Comparison of ENCODE assay signal across 8 mouse cellular contexts in genomic region chr10:79857452-79857811, GRCm38 (mm10). TPM values are rescaled to one million over a fixed set of nuclear protein-coding genes. Genes with fewer than 3 reads are reported as not detected.
DNase-seq lines count a peak whose midpoint lies in the region; ATAC-seq lines count a peak whose summit lies in the region.

No protein-coding gene starts in this region.

- H3K9ac ChIP-seq in forebrain, embryonic 11.5 days (ENCODE audit: low read length) = no peak overlapping the region; the same call in 1 of the 2 replicates
- peak overlapping the region; percentile 98 for H3K9ac ChIP-seq in midbrain, embryonic 12.5 days (replicated peaks)

- H3K36me3 ChIP-seq in forebrain, embryonic 11.5 days (ENCODE audit: control insufficient read depth, insufficient read depth, low read length) = peaks cover 27% of the 10 kb centered on the region
- H3K36me3 ChIP-seq in limb, embryonic 10.5 days = peaks cover 67% of the 10 kb centered on the region
- H3K36me3 ChIP-seq in midbrain, embryonic 12.5 days = peaks cover 57% of the 10 kb centered on the region

- intact Hi-C loops in left cerebral cortex, postnatal 25 days (cut with DNase I) = no loop called here
- intact Hi-C loops in heart, postnatal 36 days (cut with DNase I) = no loop called here

- H3K9me3 ChIP-seq in forebrain, embryonic 11.5 days (ENCODE audit: control insufficient read depth, low read length) = no peaks in the 10 kb centered on the region
- H3K9me3 ChIP-seq in limb, embryonic 10.5 days (replicated peaks) = no peaks in the 10 kb centered on the region
- no peaks in the 10 kb centered on the region for H3K9me3 ChIP-seq in midbrain, embryonic 12.5 days

- peak; percentile 59 to 68 for DNase-seq in left cerebral cortex, postnatal 25 days (ENCODE audit: low spot score in 2 of 2)
- DNase-seq in left cerebral cortex, adult 8-10 months (ENCODE audit: low spot score in 2 of 2) = no peak
- peak; percentile 60 for DNase-seq in T-cell, adult 2 months (ENCODE audit: low spot score)
- DNase-seq in forebrain, embryonic 11.5 days (ENCODE audit: low spot score) = no peak
- peak; percentile 71 to 74 for DNase-seq in heart, postnatal 36 days
- DNase-seq in limb, embryonic 10.5 days (ENCODE audit: low spot score) = no peak
- no peak for DNase-seq in frontal cortex, adult 2 months (ENCODE audit: extremely low spot score in 1 of 2, low spot score in 1 of 2)

- no peak for ATAC-seq in forebrain, embryonic 11.5 days (replicated peaks; ENCODE audit: low FRiP score)
- no peak for ATAC-seq in midbrain, embryonic 12.5 days (ENCODE audit: low FRiP score, low read depth)

- H3K27me3 ChIP-seq in forebrain, embryonic 11.5 days (ENCODE audit: control insufficient read depth, insufficient read depth, low read length) = no peaks in the 10 kb centered on the region
- H3K27me3 ChIP-seq in limb, embryonic 10.5 days (ENCODE audit: low read depth, poor library complexity, severe bottlenecking) = no peaks in the 10 kb centered on the region
- no peaks in the 10 kb centered on the region for H3K27me3 ChIP-seq in midbrain, embryonic 12.5 days

- peak overlapping the region; percentile 88 for H3K4me2 ChIP-seq in forebrain, embryonic 11.5 days (ENCODE audit: low read depth, low read length, severe bottlenecking)
- peak overlapping the region; percentile 100 for H3K4me2 ChIP-seq in midbrain, embryonic 12.5 days (replicated peaks)

- no peak overlapping the region for H3K27ac ChIP-seq in forebrain, embryonic 11.5 days (ENCODE audit: low read depth, low read length)
- no peak overlapping the region for H3K27ac ChIP-seq in limb, embryonic 10.5 days
- H3K27ac ChIP-seq in midbrain, embryonic 12.5 days (replicated peaks) = peak overlapping the region; percentile 56

- H3K4me1 ChIP-seq in forebrain, embryonic 11.5 days (replicated peaks; ENCODE audit: control insufficient read depth, insufficient read depth, low read length) = peaks cover 30% of the 10 kb centered on the region
- H3K4me1 ChIP-seq in limb, embryonic 10.5 days = peaks cover 58% of the 10 kb centered on the region
- H3K4me1 ChIP-seq in midbrain, embryonic 12.5 days = peaks cover 45% of the 10 kb centered on the region

- H3K4me3 ChIP-seq in forebrain, embryonic 11.5 days (ENCODE audit: low read depth, low read length) = peak overlapping the region; percentile 98
- peak overlapping the region; percentile 99 for H3K4me3 ChIP-seq in limb, embryonic 10.5 days
- H3K4me3 ChIP-seq in midbrain, embryonic 12.5 days = peak overlapping the region; percentile 99

- 65% methylated on average over 4 of the region's 4 CpGs for WGBS in forebrain, embryonic 11.5 days
- WGBS in limb, embryonic 10.5 days = 76% methylated on average over 4 of the region's 4 CpGs
- WGBS in midbrain, embryonic 12.5 days = 50% methylated on average over 4 of the region's 4 CpGs

RNA-seq across cellular contexts. Expression of gene Ptbp1, which starts 3.2 kb away (rescaled TPM):
- 10 to 100 TPM; 48.5 to 52.3 TPM for total RNA-seq in left cerebral cortex, postnatal 25 days (2021)
- total RNA-seq in left cerebral cortex, adult 8-10 months (2022) = 10 to 100 TPM; 59.3 to 67.3 (median 63.6) TPM
- polyA plus RNA-seq in forebrain, embryonic 11.5 days (2014; fragmentation: Nextera tagmentation; extraction: Ambion mirVana) = 261 and 295 TPM in 2 replicates
- 10 to 100 TPM; 50.9 to 51.2 TPM for total RNA-seq in heart, postnatal 36 days (2021)
- 485 and 494 TPM in 2 replicates for polyA plus RNA-seq in limb, embryonic 10.5 days (2016; fragmentation: Nextera tagmentation; extraction: Ambion mirVana)
- polyA plus RNA-seq in midbrain, embryonic 12.5 days (2016; fragmentation: Nextera tagmentation; extraction: Ambion mirVana) = 202 TPM in 2 replicates
- 59.5 and 71.5 TPM in 2 replicates for polyA plus RNA-seq in frontal cortex, adult 2 months (2012; rRNA removed)

RNA-seq across cellular contexts. Expression of gene Prtn3, which starts 16.8 kb away (rescaled TPM):
- 1 to 10 TPM; 1.4 to 2.4 TPM for total RNA-seq in left cerebral cortex, postnatal 25 days (2021)
- 1 to 10 TPM; 2.4 to 3.2 (median 2.7) TPM for total RNA-seq in left cerebral cortex, adult 8-10 months (2022)
- polyA plus RNA-seq in forebrain, embryonic 11.5 days (2014; fragmentation: Nextera tagmentation; extraction: Ambion mirVana) = 13.0 and 13.3 TPM in 2 replicates
- not detected for total RNA-seq in heart, postnatal 36 days (2021)
- 9.1 and 15.3 TPM in 2 replicates for polyA plus RNA-seq in limb, embryonic 10.5 days (2016; fragmentation: Nextera tagmentation; extraction: Ambion mirVana)
- polyA plus RNA-seq in midbrain, embryonic 12.5 days (2016; fragmentation: Nextera tagmentation; extraction: Ambion mirVana) = 14.3 and 16.7 TPM in 2 replicates
- polyA plus RNA-seq in frontal cortex, adult 2 months (2012; rRNA removed) = 5.8 and 6.7 TPM in 2 replicates

RNA-seq across cellular contexts. Expression of gene Plppr3, which starts 17.0 kb away (rescaled TPM):
- 10 to 100 TPM; 51.1 to 53.3 TPM for total RNA-seq in left cerebral cortex, postnatal 25 days (2021)
- total RNA-seq in left cerebral cortex, adult 8-10 months (2022) = 10 to 100 TPM; 49.7 to 56.0 (median 52.7) TPM
- polyA plus RNA-seq in forebrain, embryonic 11.5 days (2014; fragmentation: Nextera tagmentation; extraction: Ambion mirVana) = 131 and 146 TPM in 2 replicates
- not detected for total RNA-seq in heart, postnatal 36 days (2021)
- 108 and 140 TPM in 2 replicates for polyA plus RNA-seq in limb, embryonic 10.5 days (2016; fragmentation: Nextera tagmentation; extraction: Ambion mirVana)
- 296 and 302 TPM in 2 replicates for polyA plus RNA-seq in midbrain, embryonic 12.5 days (2016; fragmentation: Nextera tagmentation; extraction: Ambion mirVana)
- polyA plus RNA-seq in frontal cortex, adult 2 months (2012; rRNA removed) = 124 and 134 TPM in 2 replicates

RNA-seq across cellular contexts. Expression of gene Elane, which starts 28.6 kb away (rescaled TPM):
- total RNA-seq in left cerebral cortex, postnatal 25 days (2021) = not detected
- total RNA-seq in left cerebral cortex, adult 8-10 months (2022) = not detected
- polyA plus RNA-seq in forebrain, embryonic 11.5 days (2014; fragmentation: Nextera tagmentation; extraction: Ambion mirVana) = not detected in 2 replicates
- total RNA-seq in heart, postnatal 36 days (2021) = not detected
- polyA plus RNA-seq in limb, embryonic 10.5 days (2016; fragmentation: Nextera tagmentation; extraction: Ambion mirVana) = not detected in 2 replicates
- not detected in 2 replicates for polyA plus RNA-seq in midbrain, embryonic 12.5 days (2016; fragmentation: Nextera tagmentation; extraction: Ambion mirVana)
- polyA plus RNA-seq in frontal cortex, adult 2 months (2012; rRNA removed) = 0.27 TPM in 1 of 2 replicates, not detected in the other

RNA-seq across cellular contexts. Expression of gene Cfd, which starts 33.2 kb away (rescaled TPM):
- total RNA-seq in left cerebral cortex, postnatal 25 days (2021) = not detected
- not detected for total RNA-seq in left cerebral cortex, adult 8-10 months (2022)
- polyA plus RNA-seq in forebrain, embryonic 11.5 days (2014; fragmentation: Nextera tagmentation; extraction: Ambion mirVana) = not detected in 2 replicates
- total RNA-seq in heart, postnatal 36 days (2021) = 10 to 100 TPM; 11.6 to 63.9 TPM
- not detected in 2 replicates for polyA plus RNA-seq in limb, embryonic 10.5 days (2016; fragmentation: Nextera tagmentation; extraction: Ambion mirVana)
- not detected in 2 replicates for polyA plus RNA-seq in midbrain, embryonic 12.5 days (2016; fragmentation: Nextera tagmentation; extraction: Ambion mirVana)
- 1.1 and 3.5 TPM in 2 replicates for polyA plus RNA-seq in frontal cortex, adult 2 months (2012; rRNA removed)

Comparison
In these comparisons a context has a peak if more than half of its experiments do, and no peak if none do; other contexts are left out.
1. DNase-seq: peak in left cerebral cortex, postnatal 25 days (2 of 2), T-cell, adult 2 months (single experiment) and heart, postnatal 36 days (2 of 2); none in left cerebral cortex, adult 8-10 months (0 of 2), forebrain, embryonic 11.5 days (single experiment), limb, embryonic 10.5 days (single experiment) and frontal cortex, adult 2 months (0 of 2).
2. Peak in every context shown above with its lines, with median percentiles within 50 percentile points of each other: H3K4me3 ChIP-seq.